Mouse (Mus musculus): ENCODE measurements around the gene Myzap.
"Not testable (repeated sequence)": the region's sequence is repeated elsewhere in the genome, so short reads cannot be mapped to it uniquely, and the experiment has no call there.

The Myzap gene

GRCm38 (mm10) chr9:71483872-71484271 is 108.3 kb downstream of the Myzap start:
- in situ Hi-C loops (cut with MboI) = not testable (repeated sequence)

GRCm38 (mm10) chr9:71480305-71480704 is 111.9 kb downstream of the Myzap start:
- in situ Hi-C loops (cut with MboI) = no loop called here

- in situ Hi-C loops (cut with MboI) = no loop called here
These were observed 112.7 kb downstream of the Myzap start for GRCm38 (mm10) chr9:71479413-71479812.

- in situ Hi-C loops (cut with MboI) = no loop called here
These were observed 113.6 kb downstream of the Myzap start for GRCm38 (mm10) chr9:71478596-71478995.

- in situ Hi-C loops (cut with MboI) = no loop called here
These were observed 115.6 kb downstream of the Myzap start for GRCm38 (mm10) chr9:71476601-71477000.

- in situ Hi-C loops (cut with MboI) = no loop called here
These were observed 116.6 kb downstream of the Myzap start for GRCm38 (mm10) chr9:71475536-71475935.

GRCm38 (mm10) chr9:71467434-71467833 is 124.7 kb downstream of the Myzap start:
- in situ Hi-C loops (cut with MboI) = no loop called here

GRCm38 (mm10) chr9:71466111-71466510 is 126.0 kb downstream of the Myzap start:
- in situ Hi-C loops (cut with MboI) = no loop called here

- in situ Hi-C loops (cut with MboI) = no loop called here
These were observed 129.0 kb downstream of the Myzap start for GRCm38 (mm10) chr9:71463072-71463667.

- in situ Hi-C loops (cut with MboI) = no loop called here
These were observed 135.4 kb downstream of the Myzap start for GRCm38 (mm10) chr9:71456738-71457137.
